Mouse (Mus musculus): ENCODE results near the gene Galnt2.

Galnt2 gene

DNA sequence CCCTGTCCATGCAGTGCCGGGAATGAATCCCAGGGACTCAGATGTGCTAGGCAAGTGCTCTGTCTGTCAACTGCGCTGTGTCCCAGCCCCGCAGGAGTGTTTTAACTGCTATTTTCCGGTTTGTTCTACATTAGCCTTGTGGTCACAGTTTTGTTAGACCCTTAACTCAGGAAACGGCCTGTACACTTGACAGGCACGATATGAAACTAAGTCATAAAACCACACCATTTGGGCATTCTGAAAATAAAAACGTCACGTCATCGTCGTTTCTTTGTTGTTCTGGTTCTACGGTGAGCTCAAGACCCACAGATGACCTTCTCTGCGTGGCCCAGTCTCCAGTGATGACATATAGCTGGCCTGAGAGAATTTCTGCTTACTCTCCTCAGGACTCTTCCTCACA lies 40.3 kb downstream of the Galnt2 start:
- no peak for DNase-seq (ENCODE audit: low spot score in 2 of 2)

GRCm38 (mm10) chr8:124272792-124273191 lies 41.6 kb downstream of the Galnt2 start:
- no peak for DNase-seq (ENCODE audit: low spot score in 2 of 2)

DNA sequence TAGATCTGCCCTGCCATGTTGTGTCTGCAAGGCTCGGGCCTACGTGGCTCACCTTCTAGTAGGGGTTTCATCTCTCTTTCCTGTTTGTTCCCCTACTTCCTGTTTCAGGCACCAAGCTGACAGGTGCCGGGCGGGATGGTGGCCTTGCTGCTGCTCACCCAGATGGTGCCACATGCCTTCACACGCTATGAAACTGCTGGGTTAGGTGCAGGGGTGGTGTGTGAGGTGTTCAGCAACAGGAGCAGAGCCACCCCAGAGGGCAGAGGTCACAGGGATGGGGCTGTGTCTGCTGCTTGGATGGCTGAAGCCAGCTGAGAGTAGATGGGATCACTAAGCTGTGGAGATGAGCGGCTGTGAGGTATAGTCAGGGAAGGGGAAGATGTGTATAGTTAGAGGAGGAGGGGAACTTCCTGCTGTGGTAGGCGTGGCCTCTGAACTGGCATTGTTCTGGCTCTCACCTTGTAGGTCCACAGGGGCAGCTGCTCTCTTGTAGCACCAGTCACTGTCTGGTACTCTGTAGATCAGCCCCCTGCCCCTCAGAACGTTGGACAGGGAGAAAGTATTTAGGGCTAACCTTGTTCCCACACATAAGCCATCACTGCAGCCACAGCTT lies 42.5 kb downstream of the Galnt2 start:
- DNase-seq (ENCODE audit: low spot score in 2 of 2), result no peak

GRCm38 (mm10) chr8:124274441-124275120 lies 43.4 kb downstream of the Galnt2 start:
- no peak for DNase-seq (ENCODE audit: low spot score in 2 of 2)

DNA sequence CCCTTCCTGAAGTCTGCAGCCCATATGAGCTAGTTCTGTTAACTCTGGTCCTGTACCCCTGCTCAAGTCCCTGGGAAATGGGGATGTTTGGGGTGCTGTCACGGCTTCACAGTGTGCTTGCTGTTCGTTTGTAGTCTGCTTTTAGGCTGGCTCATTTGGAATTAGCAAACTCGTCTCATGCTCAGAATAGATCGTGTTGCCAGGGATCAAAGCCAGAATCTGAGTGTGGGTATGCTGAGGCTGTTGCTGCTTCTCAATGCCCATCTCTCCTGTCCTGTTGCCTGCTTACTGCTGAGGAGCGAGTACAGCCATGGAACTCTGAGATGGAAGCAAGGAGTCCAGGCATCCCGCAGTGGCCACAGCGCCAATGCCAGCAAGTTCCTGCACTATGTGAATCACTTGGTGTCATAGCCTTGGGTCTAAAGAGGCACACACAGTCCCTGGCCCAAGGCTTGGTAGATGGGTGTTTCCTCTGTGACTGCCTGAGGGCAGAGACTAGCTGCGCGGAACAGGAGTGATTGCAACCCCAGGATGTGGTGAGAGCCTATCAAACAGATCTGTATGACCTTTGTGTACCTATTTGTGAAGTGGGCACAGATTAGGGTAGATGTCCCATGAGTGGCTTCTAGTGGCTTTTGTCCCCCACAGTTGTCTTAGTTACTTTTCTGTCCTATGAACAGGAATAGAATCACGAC lies 44.3 kb downstream of the Galnt2 start:
- no peak for DNase-seq (ENCODE audit: low spot score in 2 of 2)

DNA sequence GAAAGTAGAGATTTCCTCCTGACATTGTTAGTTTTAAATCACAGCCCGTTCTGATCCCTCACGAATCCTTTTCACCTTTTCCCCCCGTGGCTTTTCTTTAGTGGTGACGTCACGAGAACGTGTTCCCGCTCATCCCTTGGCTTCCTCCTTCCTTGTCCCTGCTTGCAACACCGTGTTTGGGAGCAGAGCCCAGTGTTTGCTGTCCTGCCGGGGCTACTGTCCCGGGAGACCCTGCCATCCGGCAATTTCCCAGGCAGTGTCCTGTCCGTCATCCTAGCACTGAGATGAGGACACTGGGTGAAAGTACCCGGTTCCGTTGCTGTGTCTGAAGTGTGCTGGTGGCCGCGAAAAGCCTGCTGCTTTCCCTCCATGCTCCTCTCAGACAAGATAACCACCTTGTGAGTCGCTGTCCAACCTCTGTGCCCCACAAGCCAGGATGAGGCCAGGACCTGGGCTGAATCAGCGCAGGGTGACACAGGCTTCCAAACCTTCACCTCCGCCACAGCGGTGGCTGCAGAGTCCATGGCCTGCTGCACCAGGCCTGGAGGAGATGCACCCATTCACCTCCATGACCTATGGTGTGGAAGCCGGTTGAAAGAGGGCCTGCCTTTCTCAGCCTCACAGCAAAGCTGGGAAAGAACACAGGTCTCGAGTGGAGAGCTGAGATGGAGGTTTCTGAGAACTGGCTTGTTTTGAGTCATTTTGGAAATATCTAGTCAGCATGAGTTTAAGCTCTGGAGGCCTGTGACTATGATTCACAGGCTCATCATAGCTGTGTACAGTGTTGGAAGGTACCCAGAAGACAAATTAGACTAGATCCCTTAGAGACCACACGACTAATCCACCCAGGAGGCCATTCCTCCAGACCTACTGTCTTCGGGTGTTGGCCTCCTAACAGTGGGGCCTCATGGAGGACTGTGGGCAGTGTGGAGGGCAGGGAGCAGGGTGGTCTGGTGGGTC lies 47.0 kb downstream of the Galnt2 start:
- no peak for DNase-seq (ENCODE audit: low spot score in 2 of 2)

DNA sequence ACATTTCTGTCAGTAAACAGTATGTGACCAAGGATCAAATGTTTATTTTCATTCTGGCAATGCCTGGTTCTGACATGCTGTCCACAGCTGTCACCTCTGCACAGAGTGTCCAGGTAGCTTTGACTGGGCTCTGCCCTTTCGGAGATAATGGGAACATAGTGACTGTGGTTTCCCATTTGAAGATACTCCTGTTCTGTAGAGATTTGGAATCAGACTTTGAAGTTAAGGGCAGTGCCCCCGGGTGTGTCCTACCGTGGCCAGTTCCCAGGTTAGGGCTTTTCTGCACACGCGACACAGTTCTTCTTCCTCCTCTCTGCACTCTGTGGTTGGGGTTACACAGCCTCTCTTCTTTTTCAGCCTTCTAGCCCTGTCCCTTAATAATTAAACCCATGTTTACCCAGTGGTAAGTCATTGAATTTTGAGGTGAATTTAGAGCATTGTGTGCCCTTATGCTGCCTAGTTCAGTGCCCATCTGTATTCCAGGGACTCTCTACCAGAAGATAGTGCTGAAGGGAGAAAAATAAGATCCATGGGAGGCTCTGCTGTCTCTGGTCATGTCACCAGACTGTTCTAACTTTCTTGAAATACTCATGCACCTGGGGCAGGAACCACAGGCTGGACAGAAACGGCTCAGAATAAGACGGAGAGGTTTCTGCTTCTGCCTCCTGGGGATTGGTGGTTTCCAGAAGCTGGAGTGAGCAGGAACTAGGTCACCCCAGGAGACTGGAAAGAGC lies 47.9 kb downstream of the Galnt2 start:
- DNase-seq (ENCODE audit: low spot score in 2 of 2), result no peak

- no peak for DNase-seq (ENCODE audit: low spot score in 2 of 2)
Observed at GRCm38 (mm10) chr8:124279690-124279985, 48.4 kb downstream of the Galnt2 start.

- DNase-seq (ENCODE audit: low spot score in 2 of 2), result no peak
Observed at GRCm38 (mm10) chr8:124281700-124282541, 50.7 kb downstream of the Galnt2 start.

GRCm38 (mm10) chr8:124282878-124283630 lies 51.9 kb downstream of the Galnt2 start:
- no peak for DNase-seq (ENCODE audit: low spot score in 2 of 2)

DNA sequence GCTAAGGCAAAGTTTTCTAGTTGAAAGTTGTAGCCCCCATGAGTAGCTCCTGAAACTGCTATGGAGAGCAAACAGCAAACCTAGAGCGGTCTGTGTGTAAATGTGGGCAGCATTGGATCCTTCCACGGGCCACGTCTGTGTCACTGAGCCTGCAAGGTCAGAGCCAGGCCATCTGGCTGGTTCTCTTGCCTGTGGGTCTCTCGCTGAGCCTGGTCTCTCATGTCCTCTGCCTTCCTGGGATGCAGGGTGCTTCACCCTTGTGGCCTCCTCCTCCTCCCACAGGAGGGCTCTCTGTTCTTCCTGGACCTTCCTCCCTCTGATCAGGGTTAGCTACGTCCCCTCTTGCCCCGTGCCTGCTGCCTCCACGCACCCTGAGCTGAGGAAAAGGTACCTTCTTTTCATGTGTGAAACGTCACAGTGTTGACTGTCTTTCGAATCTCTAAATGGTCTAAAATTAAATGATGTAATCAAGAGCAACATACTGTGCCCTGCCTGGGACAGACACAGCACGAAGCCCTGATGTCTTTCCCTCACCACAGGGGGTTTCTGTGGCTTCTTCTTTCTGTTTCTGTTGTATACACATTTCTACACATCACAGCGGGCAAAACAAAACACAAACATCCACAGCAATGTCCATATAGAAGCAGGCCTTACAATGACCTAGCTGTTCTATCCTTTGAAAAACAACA lies 52.6 kb downstream of the Galnt2 start:
- DNase-seq (ENCODE audit: low spot score in 2 of 2), result no peak

DNA sequence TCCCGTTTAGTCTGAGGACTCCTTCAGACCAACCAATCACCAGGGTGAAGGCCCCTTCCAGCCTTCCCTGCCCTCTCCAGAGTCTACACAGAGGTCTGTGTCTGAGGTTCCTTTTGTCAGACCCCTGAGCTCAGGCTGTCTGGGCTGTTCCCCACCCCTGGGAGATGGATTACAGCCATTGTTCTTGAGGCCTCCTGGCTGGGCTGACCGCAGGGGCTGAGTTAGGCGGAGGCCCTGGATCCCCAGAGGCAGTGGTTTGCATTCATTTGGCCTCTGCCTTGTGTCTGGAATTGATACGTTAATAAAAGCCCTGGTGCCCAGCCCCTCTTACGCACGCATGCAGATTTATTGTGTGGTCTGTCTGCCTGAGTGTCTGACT lies 53.1 kb downstream of the Galnt2 start:
- no peak for DNase-seq (ENCODE audit: low spot score in 2 of 2)

DNA sequence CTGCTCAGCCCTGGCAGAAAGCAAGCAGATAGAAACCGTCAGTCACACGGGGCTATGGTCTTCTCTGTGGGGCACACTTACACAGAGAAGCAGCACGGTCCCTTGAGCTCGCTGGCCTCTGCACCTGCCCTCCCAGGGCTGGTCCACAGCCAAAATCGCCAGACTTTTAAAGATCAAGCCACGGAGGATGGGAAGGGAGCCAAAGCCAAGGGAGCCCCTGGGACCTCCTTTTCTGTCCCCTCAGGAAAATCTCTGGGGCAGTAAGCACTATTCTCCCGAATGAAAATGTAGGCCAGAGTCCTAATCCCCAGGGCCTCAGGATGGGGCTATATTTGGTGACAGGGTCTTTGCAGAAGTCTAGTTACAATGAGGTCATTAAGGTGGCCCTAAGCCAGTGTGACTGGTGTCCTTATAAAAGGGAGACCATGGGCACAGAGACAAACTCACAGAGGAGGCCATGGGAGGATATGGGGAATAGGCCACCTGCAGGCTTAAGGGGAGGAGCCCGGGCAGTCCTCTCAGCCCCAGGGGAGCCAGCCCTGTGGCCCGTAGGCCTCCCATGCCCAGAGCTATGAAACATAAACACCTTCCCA lies 53.9 kb downstream of the Galnt2 start:
- DNase-seq (ENCODE audit: low spot score in 2 of 2), result no peak

- no peak for DNase-seq (ENCODE audit: low spot score in 2 of 2)
Observed at GRCm38 (mm10) chr8:124286461-124287124, 55.4 kb downstream of the Galnt2 start.

GRCm38 (mm10) chr8:124288215-124288864 lies 57.1 kb downstream of the Galnt2 start:
- DNase-seq (ENCODE audit: low spot score in 2 of 2), result no peak

DNA sequence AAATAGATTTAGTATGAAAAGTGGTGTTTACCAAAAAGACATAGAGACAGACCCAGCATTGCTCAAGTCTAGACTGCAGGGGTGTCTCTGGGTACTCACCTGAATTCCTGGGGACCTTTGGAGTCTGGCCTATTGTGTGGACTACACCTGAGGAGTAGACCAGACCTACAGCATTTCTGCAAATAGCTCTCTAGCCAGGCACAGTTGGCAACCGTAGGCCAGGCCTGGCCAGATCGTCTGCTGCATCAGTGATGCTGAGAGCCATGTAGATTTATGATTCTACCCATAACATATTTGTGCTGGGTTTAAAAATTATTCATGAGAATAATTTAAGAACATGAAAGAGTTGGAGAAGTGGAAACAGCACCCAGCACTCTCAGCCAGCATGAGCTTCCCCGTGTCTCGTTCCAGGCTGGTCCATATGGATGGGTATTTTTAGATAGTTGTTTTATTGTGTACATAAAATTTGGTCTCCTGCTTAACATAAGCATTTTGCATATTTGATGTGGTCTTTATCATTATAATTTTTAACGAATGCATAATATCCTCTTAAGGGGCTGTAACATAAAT lies 58.4 kb downstream of the Galnt2 start:
- DNase-seq (ENCODE audit: low spot score in 2 of 2), result no peak

- DNase-seq (ENCODE audit: low spot score in 2 of 2), result no peak
Observed at GRCm38 (mm10) chr8:124290911-124291691, 59.9 kb downstream of the Galnt2 start.
